Mouse (Mus musculus) CH12.LX (cell line): Measurements from ENCODE around the gene Ambp. TPM values are rescaled to one million over a fixed set of nuclear protein-coding genes. Genes with fewer than 3 reads are reported as not detected.

Experiments used
- DNase-seq: peaks from one replicate; pipeline ENCODE4 v3.0.0-alpha.2; 2013; ENCODE audit errors: extremely low read depth
- H3K27ac ChIP-seq: 2 replicates; pipeline ENCODE4 v1.5.1; 2012; ENCODE audit warnings: low read depth, mild to moderate bottlenecking, control low read depth, moderate library complexity; ENCODE audit not compliant: insufficient read depth
- H3K27me3 ChIP-seq: replicated peaks from 2 replicates; pipeline ENCODE3; 2012; ENCODE audit warnings: inconsistent platforms
- H3K36me3 ChIP-seq, 2 experiments: replicated peaks in 1 of 2; 2 replicates each; pipeline versions ENCODE3 to v1.6.1; 2012; ENCODE audit warnings: inconsistent platforms in 1 of 2, low read length in 1 of 2, mild to moderate bottlenecking in 1 of 2, mixed read lengths in 1 of 2, moderate library complexity in 1 of 2; ENCODE audit not compliant: control insufficient read depth in 1 of 2, insufficient read depth in 1 of 2
- H3K4me1 ChIP-seq, 2 experiments: 2 replicates each; pipeline ENCODE4 v1.6.1; 2012; ENCODE audit warnings: inconsistent platforms in 1 of 2, moderate library complexity in 1 of 2; ENCODE audit not compliant: insufficient read depth in 2 of 2, control insufficient read depth in 1 of 2
- H3K4me2 ChIP-seq: 2 replicates; pipeline ENCODE4 v1.6.1; 2012; ENCODE audit warnings: low read depth, mild to moderate bottlenecking, control low read depth; ENCODE audit not compliant: poor library complexity, insufficient read depth, severe bottlenecking
- H3K4me3 ChIP-seq, 3 experiments: fragments of 150-350 bp in 1 of 3; sonication (generic) in 1 of 3; replicated peaks in 1 of 3; 2 replicates each; pipeline versions ENCODE3 to v1.5.1; 2011 to 2012; ENCODE audit warnings: low read depth in 2 of 3, low read length in 2 of 3, mild to moderate bottlenecking in 2 of 3, moderate library complexity in 2 of 3, control low read depth in 1 of 3, improper control_type of control experiment in 1 of 3, inconsistent platforms in 1 of 3, mixed read lengths in 1 of 3; ENCODE audit not compliant: poor library complexity in 1 of 3
- H3K79me2 ChIP-seq: replicated peaks from 2 replicates; pipeline ENCODE4 v1.6.1; 2012; ENCODE audit warnings: mild to moderate bottlenecking, moderate library complexity; ENCODE audit not compliant: control insufficient read depth, poor library complexity, insufficient read depth, severe bottlenecking; ENCODE audit errors: extremely low read depth
- H3K9ac ChIP-seq: 2 replicates; pipeline ENCODE4 v1.6.1; 2012; ENCODE audit warnings: low read depth, mild to moderate bottlenecking, control low read depth, moderate library complexity; ENCODE audit not compliant: insufficient read depth
- H3K9me3 ChIP-seq: replicated peaks from 2 replicates; pipeline ENCODE3; 2012; ENCODE audit warnings: low read length, inconsistent platforms, mixed read lengths
- BHLHE40 ChIP-seq: IDR thresholded peaks from 2 replicates; pipeline ENCODE4 v1.6.1; 2011; ENCODE audit warnings: mild to moderate bottlenecking, low read depth, low read length, improper control_type of control experiment
- CHD2 ChIP-seq: IDR thresholded peaks from 2 replicates; pipeline ENCODE4 v1.6.1; 2011; ENCODE audit warnings: low read length, improper control_type of control experiment
- CTCF ChIP-seq, 2 experiments: IDR thresholded peaks in 1 of 2; conservative IDR thresholded peaks in 1 of 2; 2 replicates each; pipeline ENCODE4 v1.5.1; 2011 to 2012; ENCODE audit warnings: low read depth in 2 of 2, low read length in 2 of 2, improper control_type of control experiment in 1 of 2, inconsistent platforms in 1 of 2, mild to moderate bottlenecking in 1 of 2, moderate library complexity in 1 of 2
- E2F4 ChIP-seq: IDR thresholded peaks from 2 replicates; pipeline ENCODE4 v1.6.1; 2011; ENCODE audit warnings: low read depth, low read length, improper control_type of control experiment; ENCODE audit not compliant: insufficient replicate concordance
- ELF1 ChIP-seq: IDR thresholded peaks from 2 replicates; pipeline ENCODE4 v1.6.1; 2014; ENCODE audit warnings: low read depth, mild to moderate bottlenecking, inconsistent platforms, low read length, improper control_type of control experiment
- GABPA ChIP-seq: IDR thresholded peaks from 2 replicates; pipeline ENCODE4 v1.6.1; 2012; ENCODE audit warnings: low read depth, low read length, improper control_type of control experiment, inconsistent platforms; ENCODE audit not compliant: insufficient replicate concordance
- HCFC1 ChIP-seq: IDR thresholded peaks from 2 replicates; pipeline ENCODE4 v1.6.1; 2012; ENCODE audit warnings: low read depth, mild to moderate bottlenecking, inconsistent platforms, low read length, improper control_type of control experiment
- IRF4 ChIP-seq: IDR thresholded peaks from 2 replicates; pipeline ENCODE4 v1.6.1; 2014; ENCODE audit warnings: low read depth, mild to moderate bottlenecking, inconsistent platforms, low read length, improper control_type of control experiment
- JUND ChIP-seq: conservative IDR thresholded peaks from 2 replicates; pipeline ENCODE4 v1.6.1; 2011; ENCODE audit warnings: low read depth, low read length, improper control_type of control experiment
- KAT2A ChIP-seq: IDR thresholded peaks from 2 replicates; pipeline ENCODE4 v1.6.1; 2012; ENCODE audit warnings: low read length, improper control_type of control experiment, inconsistent platforms; ENCODE audit not compliant: insufficient replicate concordance
- MAX ChIP-seq: IDR thresholded peaks from 2 replicates; pipeline ENCODE4 v1.6.1; 2011; ENCODE audit warnings: low read length, improper control_type of control experiment
- NELFE ChIP-seq: IDR thresholded peaks from 2 replicates; pipeline ENCODE4 v1.6.1; 2011; ENCODE audit warnings: low read depth, low read length, improper control_type of control experiment
- NRF1 ChIP-seq: IDR thresholded peaks from 2 replicates; pipeline ENCODE4 v1.6.1; 2014; ENCODE audit warnings: low read depth, mild to moderate bottlenecking, inconsistent platforms, low read length, improper control_type of control experiment, moderate library complexity
- POLR2A ChIP-seq: IDR thresholded peaks from 2 replicates; pipeline ENCODE4 v1.6.1; 2011; ENCODE audit warnings: low read depth, mild to moderate bottlenecking, improper control_type of control experiment, low read length
- RAD21 ChIP-seq: IDR thresholded peaks from 2 replicates; pipeline ENCODE4 v1.6.1; 2011; ENCODE audit warnings: low read depth, mild to moderate bottlenecking, low read length, improper control_type of control experiment, moderate library complexity
- SIN3A ChIP-seq: IDR thresholded peaks from 2 replicates; pipeline ENCODE4 v1.6.1; 2012; ENCODE audit warnings: low read length, improper control_type of control experiment, inconsistent platforms
- SMC3 ChIP-seq: IDR thresholded peaks from 2 replicates; pipeline ENCODE4 v1.6.1; 2011; ENCODE audit warnings: low read depth, low read length, improper control_type of control experiment
- TCF12 ChIP-seq: IDR thresholded peaks from 2 replicates; pipeline ENCODE4 v1.6.1; 2014; ENCODE audit warnings: low read depth, mild to moderate bottlenecking, inconsistent platforms, low read length, improper control_type of control experiment
- ZC3H11A ChIP-seq: IDR thresholded peaks from 2 replicates; pipeline ENCODE4 v1.6.1; 2012; ENCODE audit warnings: low read depth, mild to moderate bottlenecking, inconsistent platforms, low read length, improper control_type of control experiment
- ZMIZ1 ChIP-seq: IDR thresholded peaks from 2 replicates; pipeline ENCODE4 v1.6.1; 2012; ENCODE audit warnings: low read depth, mild to moderate bottlenecking, inconsistent platforms, low read length, improper control_type of control experiment
- dilution Hi-C: fragments of 300-500 bp; cut with MboI; formaldehyde crosslinking; loops from 2 replicates; pipeline ENCODE4 v1.14.3; 2020; ENCODE audit warnings: low sequenced_read_pairs; ENCODE audit not compliant: extremely low pct_unique_long_range_greater_than_20kb, extremely low pct_ligation_motif_present
- in situ Hi-C: fragments of 300-500 bp; cut with MboI; formaldehyde crosslinking; loops from 3 replicates; pipeline ENCODE4 v1.14.3; 2019; ENCODE audit warnings: low sequenced_read_pairs, low pct_ligation_motif_present, low pct_unique_long_range_greater_than_20kb, mixed read lengths
- polyA plus RNA-seq: library from polyadenylated mRNA; unstranded; fragments of >175 nt; gene quantifications from 2 replicates; pipeline ENCODE4 v1.2.1, GENCODE M21; 2012; ENCODE audit warnings: low read depth; ENCODE audit not compliant: insufficient read length
- total RNA-seq, 2 experiments: library from RNA; depleted of rRNA; stranded (reverse); fragments of 300-350 nt in 1 of 2; fragments of >200 nt in 1 of 2; gene quantifications; 2 replicates each; pipeline ENCODE4 v1.2.3; 2012 to 2014

Ambp gene
- total and polyA plus RNA-seq, 3 experiments: not detected

- dilution Hi-C loops: no loop called here
- no peak overlapping the region for H3K27ac ChIP-seq
Observed at GRCm38 (mm10) chr4:63158192-63158591, 3.6 kb upstream of the Ambp start.

DNA sequence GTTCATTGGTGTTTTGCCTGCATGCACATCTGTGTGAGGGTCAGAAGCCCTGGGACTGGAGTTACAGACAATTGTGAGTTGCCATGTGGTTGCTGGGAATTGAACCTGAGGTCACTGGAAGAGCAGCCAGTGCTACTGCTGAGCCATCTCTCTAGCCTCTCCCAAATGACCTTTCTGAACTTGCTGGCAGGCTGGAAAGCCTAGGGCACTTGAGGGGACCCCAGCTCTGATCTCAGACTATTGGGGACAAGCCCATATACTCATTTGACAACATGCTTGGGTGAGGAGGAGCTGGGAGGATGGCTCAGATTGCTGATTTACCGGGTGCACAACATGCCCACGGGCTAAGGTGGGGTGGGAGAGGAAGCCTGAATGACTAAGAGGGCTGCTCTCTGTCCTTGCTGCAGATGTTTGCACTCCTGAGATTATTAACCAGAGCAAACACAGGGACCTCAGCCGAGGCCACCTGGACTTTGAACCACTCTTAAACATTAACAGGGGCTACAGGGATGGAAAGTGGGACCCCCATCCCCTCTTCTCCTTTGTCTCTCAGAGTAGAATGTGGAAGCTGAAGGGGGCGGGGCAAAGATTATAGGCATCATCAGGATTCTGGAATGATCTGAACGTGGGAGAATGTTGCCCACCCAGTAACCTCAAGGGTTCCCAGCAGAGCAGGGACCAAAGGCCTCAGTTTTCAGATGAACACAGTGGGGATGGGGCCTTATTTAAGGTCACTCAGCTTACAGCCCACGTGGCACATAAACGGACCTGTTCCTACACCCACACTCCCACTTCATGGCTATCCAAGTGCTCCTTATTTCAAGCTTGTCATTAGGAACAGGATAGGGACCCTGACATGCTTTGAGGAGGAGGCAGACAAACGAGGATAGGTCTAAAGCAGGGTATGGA lies 2.4 kb upstream of the Ambp start:
- H3K36me3 ChIP-seq: no peaks in the 10 kb centered on the region
- no peak overlapping the region for H3K27ac ChIP-seq
- no peak overlapping the region for H3K9ac ChIP-seq
- in situ Hi-C loops (no loop called here), dilution Hi-C loops (no loop called here)
- H3K79me2 ChIP-seq: no peaks in the 10 kb centered on the region
- DNase-seq: no peak
- no peak overlapping the region for H3K4me2 ChIP-seq
- peaks cover 0 to 21% of the 10 kb centered on the region in 2 experiments; a peak in 2 of 4 replicates for H3K4me1 ChIP-seq
- peaks cover 60% of the 10 kb centered on the region for H3K27me3 ChIP-seq
- TF ChIP-seq POLR2A (no peak), IRF4 (no peak)
- TF ChIP-seq, all 38 proteins: peak for 0
- Histone ChIP-seq H3K9me3 (no peaks in the 10 kb centered on the region), H3K4me3 (no peak overlapping the region)

More at GRCm38 (mm10) chr4:63158192-63158591, 3.6 kb upstream of the Ambp start:
- DNase-seq: no peak
- Histone ChIP-seq H3K4me1 (peaks cover 0 to 21% of the 10 kb centered on the region in 2 experiments; a peak in 2 of 4 replicates), H3K79me2 (no peaks in the 10 kb centered on the region), H3K9me3 (no peaks in the 10 kb centered on the region), H3K9ac (no peak overlapping the region), H3K4me2 (no peak overlapping the region), H3K27me3 (peaks cover 50% of the 10 kb centered on the region), H3K4me3 (no peak overlapping the region), H3K36me3 (no peaks in the 10 kb centered on the region)
- TF ChIP-seq CTCF (conservative IDR thresholded peaks at IDR 0.05 in 1 of 2, IDR thresholded peaks at IDR 0.05 in 1 of 2; ENCODE audit: low read depth in 2 of 2, low read length in 2 of 2): no peak
- TF ChIP-seq ZMIZ1: no peak
- TF ChIP-seq CHD2: no peak
- no peak for TF ChIP-seq E2F4
- TF ChIP-seq GABPA: no peak
- TF ChIP-seq TCF12: no peak
- TF ChIP-seq NELFE: no peak
- no peak for TF ChIP-seq NRF1
- no peak for TF ChIP-seq ELF1
- no peak for TF ChIP-seq MAX
- no peak for TF ChIP-seq BHLHE40
- no peak for TF ChIP-seq SIN3A
- TF ChIP-seq RAD21: no peak
- TF ChIP-seq KAT2A: no peak
- no peak for TF ChIP-seq ZC3H11A
- TF ChIP-seq JUND: no peak
- no peak for TF ChIP-seq HCFC1
- no peak for TF ChIP-seq POLR2A
- TF ChIP-seq SMC3: no peak
- in situ Hi-C loops: no loop called here
